Mouse (Mus musculus): ENCODE measurements at regions not wholly inside any gene's neighbourhood (a gene's known extent, or its start where the extent isn't known, plus 50 kb on each side); places are given as distances from the start of the nearest gene placed in this dataset.
"Not testable (repeated sequence)": the region's sequence is repeated elsewhere in the genome, so short reads cannot be mapped to it uniquely, and the experiment has no call there.

DNA sequence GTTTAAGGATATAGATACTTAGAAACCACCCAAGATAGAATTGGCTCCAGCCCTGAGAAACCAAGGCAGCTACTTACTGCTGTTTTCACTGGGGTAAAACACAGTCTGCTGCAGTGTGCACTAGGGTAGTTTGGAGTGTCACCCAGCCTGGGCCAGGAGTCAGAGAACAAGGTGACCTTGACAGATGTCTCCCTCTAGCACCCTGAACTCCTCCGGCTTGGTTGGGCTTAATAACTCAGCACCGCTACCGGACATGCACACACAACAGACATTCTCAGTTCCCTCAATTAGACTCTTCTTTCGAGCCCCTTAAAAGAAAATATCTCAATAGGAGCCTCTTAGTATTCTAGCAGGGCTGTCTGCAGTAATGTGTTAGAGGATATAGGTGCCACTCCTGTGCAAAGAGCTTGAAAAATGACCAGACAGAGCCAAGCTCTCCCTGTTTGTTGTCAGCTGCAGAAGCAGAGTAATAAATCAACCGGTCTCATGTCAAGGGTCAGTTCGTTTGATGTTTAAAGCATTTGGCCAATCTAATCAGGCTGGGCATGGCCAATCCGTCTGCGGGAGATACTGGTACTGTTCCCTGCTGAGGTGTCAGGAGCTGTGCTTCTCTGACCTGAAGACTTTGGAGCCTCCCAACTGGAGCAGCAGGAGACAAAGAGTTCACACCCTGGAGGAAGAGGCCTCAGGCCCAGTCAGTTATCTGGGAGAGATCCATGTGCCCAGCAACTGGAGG lies 299.1 kb downstream of the Eipr1 start:
- no peak for DNase-seq

- DNase-seq: peak; percentile 29
These were observed 302.8 kb downstream of the Eipr1 start for GRCm38 (mm10) chr12:29054367-29054766.

- no peak for DNase-seq
These were observed 310.5 kb downstream of the Eipr1 start for GRCm38 (mm10) chr12:29062025-29062637.

- DNase-seq: no peak
These were observed 311.2 kb downstream of the Eipr1 start for GRCm38 (mm10) chr12:29062801-29063200.

- DNase-seq: peak; percentile 57
These were observed 316.6 kb downstream of the Eipr1 start for GRCm38 (mm10) chr12:29068180-29068579.

- DNase-seq: no peak
These were observed 323.7 kb downstream of the Eipr1 start for GRCm38 (mm10) chr12:29075096-29075852.

DNA sequence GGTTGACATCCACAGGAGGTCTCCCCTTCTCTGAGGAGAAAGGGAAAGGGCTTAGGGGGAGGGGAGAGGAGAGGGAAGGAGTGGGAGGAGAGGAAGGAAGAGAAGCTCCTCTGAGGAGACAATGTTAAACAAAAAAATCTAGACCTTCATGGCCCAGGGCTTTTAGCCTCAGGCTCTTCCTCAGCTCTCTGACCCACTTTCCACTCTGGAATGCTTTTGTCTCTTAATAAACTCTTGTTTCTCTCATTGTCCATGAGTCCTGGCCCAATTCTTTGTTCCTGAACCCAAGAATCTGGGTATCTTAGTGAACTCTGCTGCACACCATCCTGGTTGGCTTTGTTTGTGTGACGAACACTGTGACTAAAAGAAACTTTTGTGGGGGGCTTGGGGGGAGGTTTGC lies 325.0 kb downstream of the Eipr1 start:
- no peak for DNase-seq

DNA sequence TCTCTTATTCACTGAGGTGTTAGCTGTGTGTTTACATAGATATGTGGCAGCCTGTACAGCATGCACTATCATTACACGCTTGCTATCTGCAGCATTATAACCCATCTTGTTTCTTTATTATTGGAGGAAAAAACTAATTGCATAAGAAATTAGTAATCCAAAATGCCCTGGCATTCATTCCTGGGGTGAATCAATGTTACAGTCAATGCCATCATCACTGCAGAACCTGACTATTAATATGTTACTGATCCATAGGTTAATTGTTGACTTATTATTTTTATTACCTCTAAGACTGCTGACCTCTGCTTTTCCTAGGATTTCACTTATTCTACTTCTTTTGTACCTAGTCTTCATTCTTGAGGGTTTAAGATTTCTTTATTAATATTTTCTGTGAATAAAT lies 327.4 kb downstream of the Eipr1 start:
- DNase-seq: no peak

DNA sequence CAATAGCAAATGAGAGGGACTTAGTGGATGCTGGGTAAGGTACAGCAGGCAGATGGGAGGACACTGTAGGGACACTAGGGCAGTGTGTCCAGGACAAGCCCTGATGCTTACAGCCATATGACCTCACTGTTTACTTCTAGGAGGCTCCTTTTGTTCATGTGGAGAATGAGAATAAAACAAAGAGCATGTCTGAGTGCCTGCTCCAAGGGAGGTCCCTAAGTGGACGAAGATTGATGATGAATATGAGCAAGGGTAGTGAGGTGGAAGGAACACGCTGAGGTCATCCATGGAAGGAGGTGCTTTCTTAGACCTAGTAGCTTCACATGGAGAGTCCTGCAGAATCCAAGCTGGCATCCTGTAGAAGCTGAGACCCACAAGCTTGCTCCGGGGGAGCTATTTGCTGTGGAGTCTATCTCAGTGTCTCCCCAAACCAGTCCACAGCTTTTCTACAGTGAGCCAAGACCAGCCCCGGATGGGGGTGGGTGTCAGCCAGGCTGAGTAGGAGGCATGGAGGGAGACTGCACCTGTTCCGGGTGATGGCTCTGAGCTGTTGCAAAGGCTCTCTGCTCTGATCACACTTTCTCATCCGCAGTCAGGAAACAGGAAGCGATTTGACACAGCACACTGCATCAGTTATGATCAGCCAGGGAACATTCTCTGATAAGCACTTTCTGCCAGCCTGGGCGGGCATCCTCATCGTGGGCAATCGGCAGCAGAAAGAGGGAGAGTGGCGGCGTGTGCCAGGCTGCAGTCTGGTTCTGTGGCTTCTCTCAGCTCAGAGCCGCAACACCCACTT lies 332.0 kb downstream of the Eipr1 start:
- peak; percentile 65 for DNase-seq

GRCm38 (mm10) chr12:29087245-29087644 lies 335.6 kb downstream of the Eipr1 start:
- DNase-seq: not testable (repeated sequence)

DNA sequence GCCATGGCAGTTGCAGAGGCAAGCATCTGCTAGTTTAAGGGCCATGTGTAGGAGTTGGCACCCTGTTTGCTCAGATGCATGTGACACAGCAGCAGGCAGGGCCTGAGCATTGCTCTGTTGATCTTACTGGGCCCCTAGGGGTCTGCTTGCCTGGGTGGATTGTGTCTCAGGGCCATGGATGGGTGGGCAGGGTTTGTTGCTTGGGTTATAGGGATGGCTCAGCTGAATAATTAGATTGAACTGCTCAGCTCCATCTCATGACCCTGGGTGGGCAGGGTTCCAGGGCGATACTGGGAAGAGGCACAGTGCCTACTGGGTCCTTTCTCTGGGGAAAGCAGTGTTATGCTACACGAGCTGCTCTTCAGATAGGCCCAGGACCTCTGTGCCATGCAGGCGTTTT lies 338.0 kb downstream of the Eipr1 start:
- no peak for DNase-seq

DNA sequence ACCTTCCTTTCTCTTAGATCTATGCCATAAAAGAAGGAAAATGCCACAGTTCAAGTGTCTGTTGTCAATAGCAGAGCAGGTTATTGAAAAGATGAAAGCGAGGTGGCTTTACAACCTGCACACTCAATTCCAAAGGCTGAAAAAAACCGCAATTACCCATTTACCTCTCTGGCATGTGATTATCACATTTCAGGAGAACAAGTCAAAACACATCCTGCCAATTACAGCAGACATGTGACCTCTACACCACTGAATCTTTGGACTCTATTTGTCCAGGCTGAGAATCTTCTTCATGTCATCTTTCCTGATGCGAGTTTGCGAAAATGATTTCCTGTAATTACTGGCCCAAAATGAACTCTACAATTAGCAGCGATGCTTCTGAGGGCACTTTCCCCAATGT lies 338.8 kb downstream of the Eipr1 start:
- no peak for DNase-seq

GRCm38 (mm10) chr12:29095406-29096032 lies 343.9 kb downstream of the Eipr1 start:
- DNase-seq: no peak

GRCm38 (mm10) chr12:29096033-29096913 lies 344.7 kb downstream of the Eipr1 start:
- DNase-seq: peak; percentile 48

DNA sequence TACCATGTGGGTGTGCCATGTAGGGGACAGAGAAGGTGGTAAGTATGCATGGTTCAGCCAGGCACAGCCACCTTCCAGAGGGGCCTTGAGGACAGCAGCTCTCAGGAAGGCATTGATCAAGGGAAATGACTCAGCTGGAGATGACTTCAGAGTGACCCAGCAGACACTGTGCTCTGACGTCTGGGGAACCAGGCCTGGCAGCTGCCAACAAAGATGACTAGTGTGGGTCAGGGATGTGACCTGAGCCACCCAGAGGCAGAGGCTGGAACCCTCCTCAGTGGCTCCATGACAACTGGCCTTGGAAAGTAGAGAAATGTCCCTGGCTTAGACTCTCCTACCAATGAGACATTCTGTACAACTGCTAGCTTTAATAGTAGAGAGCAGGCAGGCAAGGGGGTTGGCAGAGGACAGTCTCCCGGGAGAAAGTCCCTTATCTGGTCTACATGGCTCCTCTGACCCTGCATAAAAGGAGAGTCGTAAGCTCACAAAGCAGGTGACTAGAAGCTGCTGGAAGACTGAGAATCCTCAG lies 348.5 kb downstream of the Eipr1 start:
- DNase-seq: no peak

- DNase-seq: no peak
These were observed 355.5 kb downstream of the Eipr1 start for GRCm38 (mm10) chr12:29106893-29107719.

GRCm38 (mm10) chr12:29107720-29108051 lies 356.1 kb downstream of the Eipr1 start:
- no peak for DNase-seq

GRCm38 (mm10) chr12:29118336-29118735 lies 366.7 kb downstream of the Eipr1 start:
- DNase-seq: no peak

GRCm38 (mm10) chr12:29121159-29121558 lies 369.6 kb downstream of the Eipr1 start:
- DNase-seq: no peak

- no peak for DNase-seq
These were observed 371.3 kb downstream of the Eipr1 start for GRCm38 (mm10) chr12:29122931-29123330.
